Mouse (Mus musculus) megakaryocyte, embryonic 14.5 days (primary cell): ENCODE results near the gene Fgfr2.

Source experiments
- FLI1 ChIP-seq: IDR thresholded peaks from 2 replicates; pipeline ENCODE4 v1.6.1; 2012; ENCODE audit warnings: low read length, inconsistent platforms, mixed read lengths
- GATA1 ChIP-seq: IDR thresholded peaks from 3 replicates; pipeline ENCODE4 v1.6.1; 2012; ENCODE audit warnings: mixed read lengths, low read length, inconsistent platforms, borderline replicate concordance

DNA sequence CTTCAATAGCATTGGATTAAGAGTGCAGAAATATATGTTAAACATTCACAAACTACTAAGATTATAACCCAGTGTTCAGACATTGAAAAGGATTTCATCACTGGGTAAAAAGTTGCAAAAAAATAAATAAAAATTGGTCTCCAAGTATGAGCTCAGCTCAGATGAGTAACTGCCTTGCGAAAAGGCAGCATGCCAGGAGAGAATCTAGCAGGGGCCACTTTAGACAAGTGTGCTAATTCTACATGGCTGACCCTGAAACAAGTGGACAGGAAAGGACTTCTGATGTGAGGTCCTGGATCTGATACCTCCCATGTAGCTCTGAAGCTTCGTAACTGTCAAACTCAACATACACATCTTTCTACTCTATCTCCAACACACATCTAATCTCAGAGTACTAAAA lies 2691.0 kb downstream of the Fgfr2 start:
- TF ChIP-seq GATA1, result no peak
- no peak for TF ChIP-seq FLI1
